Mouse (Mus musculus) olfactory bulb, adult 2 months (tissue): ENCODE measurements at regions not wholly inside any gene's neighbourhood (a gene's known extent, or its start where the extent isn't known, plus 50 kb on each side); places are given as distances from the start of the nearest gene placed in this dataset.

Experiments
- CTCF ChIP-seq: fragments of 200-500 bp; IDR thresholded peaks from 2 replicates; pipeline ENCODE4 v1.5.1; 2012; ENCODE audit warnings: low read depth, mild to moderate bottlenecking, low read length, moderate library complexity; ENCODE audit not compliant: insufficient read depth
- POLR2A ChIP-seq: fragments of 200-500 bp; IDR thresholded peaks from 2 replicates; pipeline ENCODE4 v1.6.1; 2012; ENCODE audit warnings: mild to moderate bottlenecking, low read depth, low read length, moderate library complexity; ENCODE audit not compliant: insufficient read depth

GRCm38 (mm10) chr1:43301866-43302571 is 105.2 kb upstream of the Fhl2 start:
- no peak for TF ChIP-seq POLR2A
- no peak for TF ChIP-seq CTCF
